Mouse (Mus musculus) forebrain, embryonic 13.5 days (tissue): ENCODE data around the gene Cbfb. TPM values are rescaled to one million over a fixed set of nuclear protein-coding genes. Genes with fewer than 3 reads are reported as not detected.

ENCODE experiments used
- ATAC-seq: fragments of 200-750 bp; cut with Nextera tagmentation; 2 replicates; pipeline ENCODE4 v1.8.0; 2017
- H3K27ac ChIP-seq: fragments of 300-500 bp; sonication (generic); 2 replicates; pipeline ENCODE4 v1.5.1; 2015; ENCODE audit warnings: inconsistent platforms, mild to moderate bottlenecking, moderate library complexity
- H3K27me3 ChIP-seq: fragments of 300-500 bp; sonication (generic); 2 replicates; pipeline ENCODE4 v1.6.1; 2015; ENCODE audit warnings: mild to moderate bottlenecking, inconsistent platforms
- H3K36me3 ChIP-seq: fragments of 300-500 bp; sonication (generic); 2 replicates; pipeline ENCODE4 v1.6.1; 2015; ENCODE audit warnings: mild to moderate bottlenecking, inconsistent platforms; ENCODE audit not compliant: poor library complexity, severe bottlenecking
- H3K4me1 ChIP-seq: fragments of 300-500 bp; sonication (generic); 2 replicates; pipeline ENCODE4 v1.6.1; 2015; ENCODE audit warnings: inconsistent platforms
- H3K4me2 ChIP-seq: fragments of 300-500 bp; sonication (generic); 2 replicates; pipeline ENCODE4 v1.6.1; 2015; ENCODE audit warnings: inconsistent platforms, mild to moderate bottlenecking, moderate library complexity
- H3K4me3 ChIP-seq: fragments of 300-500 bp; sonication (generic); 2 replicates; pipeline ENCODE4 v1.5.1; 2015; ENCODE audit warnings: mild to moderate bottlenecking, inconsistent platforms
- H3K9ac ChIP-seq: fragments of 300-500 bp; sonication (generic); 2 replicates; pipeline ENCODE4 v1.6.1; 2015; ENCODE audit warnings: mild to moderate bottlenecking, inconsistent platforms
- H3K9me3 ChIP-seq: fragments of 300-500 bp; sonication (generic); replicated peaks from 2 replicates; pipeline ENCODE4 v1.6.1; 2016; ENCODE audit warnings: inconsistent platforms
- WGBS: fragments of 180-500 bp; shearing (Covaris S2); methylation state at CpG from one replicate; pipeline ENCODE4 v1.1.7; 2015; 5-methylcytosine and 5-hydroxymethylcytosine counted together
- polyA plus RNA-seq: library from polyadenylated mRNA; unstranded; fragments of >200 nt; fragmentation: Nextera tagmentation; extraction: Ambion mirVana; gene quantifications from 2 replicates; pipeline ENCODE4 v1.2.1, GENCODE M21; 2015

The Cbfb gene
- polyA plus RNA-seq, 1 experiment from 2014 or later = 40.1 TPM

DNA sequence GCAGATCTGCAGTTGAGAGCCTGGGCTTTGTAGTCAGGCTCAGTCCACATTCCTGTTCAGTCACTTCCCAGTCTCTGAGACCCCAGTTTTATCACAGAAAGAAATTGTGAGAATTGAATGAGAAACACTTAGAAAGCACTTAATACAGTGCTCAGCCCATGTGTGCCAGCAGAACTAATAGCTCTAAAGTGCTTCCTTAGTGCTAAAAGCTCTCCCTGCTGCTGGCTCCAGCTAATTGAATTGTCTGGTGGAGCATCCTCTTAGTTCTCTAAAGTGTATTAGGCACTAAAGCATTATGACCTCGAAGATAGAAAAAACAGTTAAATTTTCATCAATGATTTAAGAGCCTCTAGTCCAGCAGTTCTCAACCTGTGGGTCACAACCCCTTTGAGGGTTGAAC lies 35.3 kb downstream of the Cbfb start:
- H3K4me2 ChIP-seq = no peak overlapping the region
- no peak overlapping the region for H3K9ac ChIP-seq
- H3K27ac ChIP-seq = no peak overlapping the region
- H3K4me3 ChIP-seq = no peak overlapping the region
- ATAC-seq = no peak
- no peaks in the 10 kb centered on the region for H3K27me3 ChIP-seq
- no peaks in the 10 kb centered on the region for H3K9me3 ChIP-seq
- peaks cover 24% of the 10 kb centered on the region for H3K36me3 ChIP-seq
- WGBS = 80% methylated on average over 1 of the region's 1 CpGs
- no peaks in the 10 kb centered on the region for H3K4me1 ChIP-seq

DNA sequence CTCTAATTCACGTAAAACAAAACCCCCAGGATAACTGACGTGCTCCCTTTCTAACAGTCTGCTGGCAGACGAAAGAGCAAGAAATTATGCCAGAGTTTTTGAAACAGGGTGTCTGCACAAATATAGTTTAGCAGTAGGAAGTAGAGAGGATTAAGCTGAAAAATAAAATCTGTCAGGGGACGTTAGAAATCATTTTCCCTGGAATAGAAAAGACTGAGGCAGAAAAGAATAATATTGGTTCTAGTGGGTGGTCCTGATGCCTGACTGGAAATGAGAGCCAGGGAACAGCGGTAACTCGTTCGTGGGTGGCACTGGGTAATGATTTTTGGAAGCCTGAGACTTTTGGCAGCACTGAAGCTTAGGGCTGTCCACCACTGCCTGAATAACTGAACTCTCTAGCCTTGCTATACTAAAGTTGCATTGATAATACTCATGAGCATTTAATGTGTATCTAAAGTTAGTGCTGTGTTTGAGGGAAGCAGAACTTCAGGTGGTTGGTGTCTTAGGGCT lies 36.3 kb downstream of the Cbfb start:
- Histone ChIP-seq H3K27me3 (no peaks in the 10 kb centered on the region), H3K27ac (no peak overlapping the region), H3K36me3 (peaks cover 17% of the 10 kb centered on the region), H3K9ac (no peak overlapping the region), H3K9me3 (no peaks in the 10 kb centered on the region), H3K4me2 (no peak overlapping the region), H3K4me1 (no peaks in the 10 kb centered on the region), H3K4me3 (no peak overlapping the region)
- ATAC-seq = no peak
- 76% methylated on average over 7 of the region's 7 CpGs for WGBS

DNA sequence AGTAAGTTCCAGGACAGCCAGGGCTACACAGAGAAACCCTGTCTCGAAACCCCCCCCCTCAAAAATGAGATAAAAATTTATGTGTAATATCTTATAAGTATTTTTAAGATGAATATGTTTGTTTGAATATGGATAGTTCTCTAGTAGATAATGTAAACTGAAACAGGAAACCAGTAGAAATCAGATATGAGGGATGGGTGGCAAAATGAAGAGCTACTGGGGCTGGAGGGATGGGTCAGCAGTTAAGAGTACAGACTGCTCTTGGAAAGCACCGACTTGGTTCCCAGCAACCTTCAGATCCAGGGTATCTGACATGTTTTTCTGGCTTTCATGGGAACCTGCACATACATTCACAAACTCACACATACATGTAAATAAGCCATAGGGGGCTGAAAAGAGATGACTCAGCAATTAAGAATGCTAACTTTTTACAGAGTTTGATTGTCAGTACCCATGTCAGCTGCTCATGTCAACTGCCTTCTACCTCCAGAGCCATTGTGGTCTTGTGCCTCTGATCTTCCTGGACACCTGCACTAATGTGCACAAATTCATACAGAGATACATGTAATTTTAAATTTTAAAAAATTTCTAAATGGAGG lies 37.3 kb downstream of the Cbfb start:
- H3K9me3 ChIP-seq = no peaks in the 10 kb centered on the region
- H3K27me3 ChIP-seq = no peaks in the 10 kb centered on the region
- no peak overlapping the region for H3K4me3 ChIP-seq
- H3K4me2 ChIP-seq = no peak overlapping the region
- peaks cover 18% of the 10 kb centered on the region for H3K36me3 ChIP-seq
- 95% methylated on average over 2 of the region's 2 CpGs for WGBS
- H3K27ac ChIP-seq = no peak overlapping the region
- ATAC-seq = no peak
- H3K4me1 ChIP-seq = no peaks in the 10 kb centered on the region
- H3K9ac ChIP-seq = no peak overlapping the region

DNA sequence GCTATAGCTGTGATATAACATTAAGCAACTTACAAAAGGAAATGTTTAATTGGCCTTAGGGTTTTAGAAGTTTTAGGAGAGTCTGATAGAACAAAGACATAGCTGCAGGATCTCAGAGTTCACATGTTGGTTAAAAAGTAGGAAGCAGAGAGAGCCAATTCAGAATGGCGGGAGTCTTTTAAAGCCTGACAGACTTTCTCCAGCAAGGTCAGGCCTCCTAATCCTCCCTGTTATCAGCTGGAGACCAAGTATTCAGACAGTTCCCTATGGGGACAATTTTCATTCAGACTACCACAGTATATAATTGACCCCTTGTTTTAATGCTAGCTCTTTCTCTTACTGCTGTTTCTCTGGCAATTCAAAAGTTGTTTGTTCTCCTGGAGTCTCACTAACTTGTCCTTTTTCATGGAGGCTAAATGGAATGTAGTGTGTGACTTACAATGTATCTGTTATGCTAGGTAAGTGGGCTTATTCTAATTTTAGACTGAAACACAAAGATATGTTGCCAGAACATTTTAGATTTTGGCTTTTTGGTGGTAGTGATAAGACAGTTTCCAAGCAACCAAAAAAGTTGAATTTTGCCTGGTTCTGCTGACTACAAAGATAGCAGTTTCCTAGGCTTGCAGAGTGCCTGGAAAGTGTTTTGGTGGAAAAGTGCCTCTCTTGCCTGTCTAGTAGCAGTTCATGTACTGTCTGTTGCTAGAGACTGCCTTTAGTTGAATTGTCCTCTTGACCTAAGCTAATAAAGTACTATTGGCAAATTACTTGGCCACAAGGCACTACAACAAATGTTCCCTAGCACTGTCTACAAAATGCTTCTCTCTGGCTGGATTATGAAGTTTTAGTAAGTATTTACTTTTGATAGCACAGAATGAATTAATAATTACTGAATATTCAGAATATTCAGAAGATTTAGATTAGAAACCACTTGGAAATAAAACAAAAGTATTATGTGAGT lies 39.0 kb downstream of the Cbfb start:
- no peak overlapping the region for H3K27ac ChIP-seq
- H3K9me3 ChIP-seq = no peaks in the 10 kb centered on the region
- no peak overlapping the region for H3K4me3 ChIP-seq
- no peak overlapping the region for H3K4me2 ChIP-seq
- 21% methylated on average over 1 of the region's 1 CpGs for WGBS
- ATAC-seq = no peak
- H3K36me3 ChIP-seq = peaks cover 10% of the 10 kb centered on the region
- H3K27me3 ChIP-seq = no peaks in the 10 kb centered on the region
- no peak overlapping the region for H3K9ac ChIP-seq
- no peaks in the 10 kb centered on the region for H3K4me1 ChIP-seq

DNA sequence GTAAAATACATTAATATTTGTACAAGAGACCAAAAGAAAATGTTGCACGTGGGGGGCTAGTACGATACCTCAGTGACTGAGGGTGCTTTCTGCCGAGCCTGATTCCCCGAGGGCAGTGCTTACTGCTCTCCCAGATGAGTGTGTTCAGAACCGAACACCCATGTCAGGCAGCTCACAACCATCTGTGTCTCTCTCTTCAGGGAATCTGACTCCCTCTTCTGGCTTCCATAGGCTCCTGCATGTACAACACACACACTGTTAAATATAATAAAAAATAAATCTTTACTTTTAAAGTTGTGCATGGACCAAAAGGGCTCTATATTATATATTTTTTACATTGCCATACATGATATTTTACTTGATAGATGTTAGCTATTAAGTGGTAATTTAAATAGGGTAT lies 43.6 kb downstream of the Cbfb start:
- ATAC-seq = no peak
- Histone ChIP-seq H3K4me1 (no peaks in the 10 kb centered on the region), H3K27me3 (no peaks in the 10 kb centered on the region), H3K4me3 (no peak overlapping the region), H3K4me2 (no peak overlapping the region), H3K9ac (no peak overlapping the region), H3K36me3 (peaks cover 12% of the 10 kb centered on the region; the same call in 1 of the 2 replicates), H3K9me3 (no peaks in the 10 kb centered on the region), H3K27ac (no peak overlapping the region)
- WGBS = 95% methylated on average over 5 of the region's 5 CpGs

DNA sequence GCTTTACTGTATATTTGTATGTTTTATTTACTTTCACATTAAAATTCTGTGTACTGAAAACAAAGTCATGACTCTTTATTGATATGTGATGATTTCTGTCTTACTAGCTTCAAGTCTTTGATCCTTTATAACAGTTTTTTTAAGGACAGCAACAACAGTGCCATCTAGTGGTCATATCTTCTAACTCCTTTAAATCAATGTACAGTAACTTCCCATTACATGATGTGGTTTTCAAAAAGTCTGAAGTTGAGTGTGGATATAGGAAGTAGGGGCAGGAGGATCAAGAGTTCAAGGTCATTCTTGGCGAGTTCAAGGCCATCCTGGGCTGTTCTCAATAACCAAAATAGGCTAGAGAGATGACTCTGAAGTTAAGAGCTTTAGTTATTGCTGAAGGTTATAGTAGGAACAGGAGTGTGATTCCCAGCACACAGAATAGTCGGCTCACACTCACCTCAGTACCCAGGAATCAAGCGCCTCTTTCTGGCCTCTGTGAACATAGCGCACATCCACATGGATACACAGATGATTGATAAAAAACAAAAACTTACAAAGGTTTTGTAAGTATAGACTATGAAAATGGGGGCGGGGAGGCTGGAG lies 47.5 kb downstream of the Cbfb start:
- H3K4me2 ChIP-seq = no peak overlapping the region
- H3K27me3 ChIP-seq = no peaks in the 10 kb centered on the region
- no peak overlapping the region for H3K27ac ChIP-seq
- H3K9me3 ChIP-seq = no peaks in the 10 kb centered on the region
- H3K4me1 ChIP-seq = no peaks in the 10 kb centered on the region
- no peak overlapping the region for H3K9ac ChIP-seq
- ATAC-seq = peak; percentile 51
- peaks cover 6% of the 10 kb centered on the region; the same call in 1 of the 2 replicates for H3K36me3 ChIP-seq
- H3K4me3 ChIP-seq = no peak overlapping the region
- 81% methylated on average over 5 of the region's 5 CpGs for WGBS

DNA sequence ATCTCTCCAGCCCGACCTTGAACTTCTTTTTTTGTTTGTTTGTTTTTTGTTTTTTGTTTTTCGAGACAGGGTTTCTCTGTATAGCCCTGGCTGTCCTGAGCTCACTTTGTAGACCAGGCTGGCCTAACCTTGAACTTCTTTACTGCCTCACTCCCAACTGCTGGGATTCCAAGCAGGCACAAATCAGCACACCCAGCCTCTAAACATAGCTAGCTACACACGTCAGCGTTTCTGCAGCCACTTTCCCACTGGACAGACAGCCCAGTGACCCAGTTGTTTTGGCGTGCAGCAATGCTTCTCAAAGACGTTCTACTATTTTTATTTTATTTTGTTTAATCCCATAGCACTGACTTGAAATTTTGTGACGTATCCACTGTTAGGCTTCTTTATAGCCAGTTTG lies 53.4 kb downstream of the Cbfb start:
- H3K9me3 ChIP-seq = no peaks in the 10 kb centered on the region
- no peak overlapping the region for H3K4me3 ChIP-seq
- H3K4me1 ChIP-seq = peaks cover 17% of the 10 kb centered on the region
- no peak for ATAC-seq
- H3K27ac ChIP-seq = no peak overlapping the region
- no peaks in the 10 kb centered on the region for H3K36me3 ChIP-seq
- H3K4me2 ChIP-seq = no peak overlapping the region
- H3K9ac ChIP-seq = no peak overlapping the region
- WGBS = 79% methylated on average over 7 of the region's 7 CpGs
- H3K27me3 ChIP-seq = no peaks in the 10 kb centered on the region

DNA sequence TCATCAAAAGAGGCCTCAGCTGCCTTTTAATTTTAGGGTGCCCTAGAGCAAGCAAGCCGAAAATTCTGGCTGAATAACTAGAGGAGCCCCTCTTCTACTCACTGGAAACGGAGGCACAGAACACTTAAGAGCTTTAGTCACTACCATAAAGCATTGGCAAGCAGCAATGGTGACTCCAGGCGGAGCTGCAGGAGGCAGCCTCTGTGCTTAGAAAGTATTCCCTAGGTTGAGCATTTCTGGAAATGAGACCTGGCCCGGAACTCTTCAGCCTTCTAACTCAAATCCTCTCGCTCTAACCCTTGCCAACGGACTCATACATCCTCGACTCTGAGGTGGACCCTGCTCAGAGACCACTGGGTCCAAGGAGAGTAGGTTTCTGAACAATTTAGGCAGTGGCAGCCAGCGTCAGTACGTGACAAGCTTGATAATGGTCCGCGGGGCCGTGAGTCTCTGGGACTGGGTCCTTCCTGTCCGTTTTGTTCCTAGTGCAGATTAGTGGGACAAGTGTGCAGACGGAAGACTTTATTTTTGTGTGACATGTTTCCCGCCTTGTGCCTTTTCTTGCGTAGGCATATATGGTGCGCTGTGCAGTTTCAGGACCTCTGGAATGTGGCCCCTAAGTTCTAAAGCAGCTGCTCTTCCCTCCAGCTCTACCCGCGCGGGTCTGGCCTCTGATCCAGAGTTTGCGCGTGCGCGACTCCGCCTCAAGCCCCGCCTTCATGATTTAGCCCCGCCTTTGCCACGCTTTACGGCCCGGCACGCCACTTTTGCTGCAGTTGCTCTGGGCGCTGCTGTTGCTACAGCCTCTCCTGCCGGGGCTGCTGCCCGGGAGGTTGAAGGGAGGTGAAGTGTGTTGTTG lies 54.2 kb downstream of the Cbfb start, which contains the start of gene D230025D16Rik:
TSS of gene D230025D16Rik (plus strand) at position 733 of the 859 bp plus-strand sequence.
- peak within 1 kb of the TSS; percentile 95 for H3K4me3 ChIP-seq
- WGBS = 2% methylated on average over 34 of the region's 34 CpGs
- H3K9me3 ChIP-seq = no peaks in the 10 kb centered on the region
- peak within 1 kb of the TSS; percentile 87 for H3K4me2 ChIP-seq
- no peaks in the 10 kb centered on the region for H3K27me3 ChIP-seq
- ATAC-seq = peak; percentile 97
- H3K36me3 ChIP-seq = no peaks in the 10 kb centered on the region
- peaks cover 17% of the 10 kb centered on the region for H3K4me1 ChIP-seq
- peak within 1 kb of the TSS; percentile 73 for H3K27ac ChIP-seq
- peak within 1 kb of the TSS; percentile 93 for H3K9ac ChIP-seq

DNA sequence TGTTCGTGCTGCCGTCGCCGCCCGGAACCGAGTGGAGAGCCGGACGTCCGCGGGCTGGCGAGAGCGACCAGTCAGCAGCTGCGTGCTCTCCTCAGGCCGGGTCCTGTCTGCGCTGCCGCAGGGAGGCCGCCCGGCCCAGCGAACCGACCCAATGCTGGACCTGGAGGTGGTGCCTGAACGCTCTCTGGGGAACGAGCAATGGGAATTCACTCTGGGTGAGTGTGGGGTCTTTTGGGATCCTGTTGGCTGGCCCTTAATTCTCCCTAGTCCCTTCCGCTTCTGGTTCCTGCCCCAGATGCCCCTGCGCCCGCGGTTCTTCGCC lies 54.8 kb downstream of the Cbfb start:
- Histone ChIP-seq H3K4me2 (peak overlapping the region; percentile 87), H3K9ac (peak overlapping the region; percentile 93), H3K27ac (peak overlapping the region; percentile 66), H3K36me3 (no peaks in the 10 kb centered on the region), H3K27me3 (no peaks in the 10 kb centered on the region), H3K4me1 (peaks cover 17% of the 10 kb centered on the region), H3K4me3 (peak overlapping the region; percentile 95), H3K9me3 (no peaks in the 10 kb centered on the region)
- no peak for ATAC-seq
- WGBS = under 1% methylated on average over 26 of the region's 27 CpGs

DNA sequence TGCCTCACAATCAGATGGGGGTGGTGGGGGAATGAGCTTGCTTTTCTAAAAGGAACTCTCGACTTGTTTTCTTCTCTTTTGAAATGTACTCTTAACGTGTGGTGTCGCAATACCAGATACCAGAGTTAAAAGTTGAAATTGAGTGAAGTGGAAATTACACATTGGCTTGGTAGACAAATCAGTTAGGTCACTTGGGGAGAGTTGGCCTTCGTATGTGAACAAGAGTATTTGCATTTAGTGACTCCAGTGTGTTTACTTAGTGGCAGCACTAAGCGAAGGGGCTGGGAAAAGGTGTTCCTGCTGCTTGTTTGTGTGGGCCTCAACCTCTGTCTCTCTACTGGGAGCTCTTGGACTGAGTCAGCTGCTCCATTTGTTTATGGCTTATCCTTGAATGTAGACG lies 55.4 kb downstream of the Cbfb start:
- ATAC-seq = no peak
- Histone ChIP-seq H3K9me3 (no peaks in the 10 kb centered on the region), H3K9ac (peak overlapping the region; percentile 93), H3K27ac (no peak overlapping the region), H3K4me1 (peaks cover 17% of the 10 kb centered on the region), H3K36me3 (no peaks in the 10 kb centered on the region), H3K4me3 (peak overlapping the region; percentile 95), H3K4me2 (peak overlapping the region; percentile 87), H3K27me3 (no peaks in the 10 kb centered on the region)
- WGBS = 29% methylated on average over 6 of the region's 6 CpGs

DNA sequence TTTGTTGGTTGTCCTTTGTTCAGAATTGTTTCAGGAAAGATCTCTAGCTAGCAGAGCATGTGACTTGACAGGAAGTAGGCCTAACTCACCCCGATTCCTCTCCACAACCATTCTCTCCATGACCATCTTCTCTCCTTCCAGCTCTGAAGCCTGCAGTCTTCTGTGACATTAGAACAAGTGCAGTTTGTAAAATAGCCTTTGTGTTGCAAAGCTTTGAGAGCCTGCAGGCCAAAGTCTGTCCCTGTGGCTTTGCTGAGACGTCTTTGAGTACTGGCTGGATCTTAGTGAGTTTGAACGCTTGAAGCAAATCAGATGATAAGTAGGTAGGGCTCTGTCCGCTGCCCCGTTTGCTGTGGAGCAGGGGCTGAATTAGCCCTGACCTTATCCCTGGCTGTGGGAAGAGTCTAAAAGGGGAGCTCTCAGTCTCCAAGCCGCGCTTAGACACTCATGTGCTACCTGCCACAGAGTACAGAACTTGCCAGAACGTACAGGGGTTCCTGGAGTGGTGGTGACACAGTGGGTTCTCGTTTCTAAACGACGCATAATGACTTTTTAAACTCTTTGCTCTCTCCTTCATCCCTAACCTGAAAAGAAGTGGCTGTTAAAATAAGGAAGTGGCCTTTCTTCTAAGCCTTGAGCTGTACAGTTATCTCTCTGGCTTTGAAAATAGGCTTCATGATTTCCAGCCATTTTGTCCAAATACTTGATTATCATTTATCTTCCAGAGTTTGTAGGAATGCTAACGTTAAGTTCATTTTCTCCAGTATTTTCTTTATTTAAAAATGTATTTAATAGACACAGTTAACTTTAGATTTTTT lies 61.2 kb downstream of the Cbfb start:
- no peak overlapping the region for H3K9ac ChIP-seq
- H3K4me1 ChIP-seq = no peaks in the 10 kb centered on the region; the same call in 1 of the 2 replicates
- no peak overlapping the region for H3K27ac ChIP-seq
- H3K27me3 ChIP-seq = no peaks in the 10 kb centered on the region
- no peak overlapping the region for H3K4me3 ChIP-seq
- WGBS = 85% methylated on average over 12 of the region's 12 CpGs
- no peak overlapping the region for H3K4me2 ChIP-seq
- no peak for ATAC-seq
- H3K36me3 ChIP-seq = peaks cover 14% of the 10 kb centered on the region
- no peaks in the 10 kb centered on the region for H3K9me3 ChIP-seq
